Mouse (Mus musculus) small intestine, adult 2 months (tissue): ENCODE measurements at regions not wholly inside any gene's neighbourhood (a gene's known extent, or its start where the extent isn't known, plus 50 kb on each side); places are given as distances from the start of the nearest gene placed in this dataset.

Source experiments
- CTCF ChIP-seq: fragments of 200-500 bp; IDR thresholded peaks from 2 replicates; pipeline ENCODE4 v1.5.1; 2012; ENCODE audit warnings: low read depth, mild to moderate bottlenecking, control low read depth, inconsistent platforms, low read length, moderate library complexity, mixed read lengths; ENCODE audit not compliant: insufficient replicate concordance, insufficient read length; ENCODE audit errors: extremely low read depth
- POLR2A ChIP-seq: fragments of 200-500 bp; IDR thresholded peaks from 2 replicates; pipeline ENCODE4 v1.6.1; 2012; ENCODE audit warnings: low read depth, mild to moderate bottlenecking, control low read depth, inconsistent platforms, low read length, moderate library complexity

DNA sequence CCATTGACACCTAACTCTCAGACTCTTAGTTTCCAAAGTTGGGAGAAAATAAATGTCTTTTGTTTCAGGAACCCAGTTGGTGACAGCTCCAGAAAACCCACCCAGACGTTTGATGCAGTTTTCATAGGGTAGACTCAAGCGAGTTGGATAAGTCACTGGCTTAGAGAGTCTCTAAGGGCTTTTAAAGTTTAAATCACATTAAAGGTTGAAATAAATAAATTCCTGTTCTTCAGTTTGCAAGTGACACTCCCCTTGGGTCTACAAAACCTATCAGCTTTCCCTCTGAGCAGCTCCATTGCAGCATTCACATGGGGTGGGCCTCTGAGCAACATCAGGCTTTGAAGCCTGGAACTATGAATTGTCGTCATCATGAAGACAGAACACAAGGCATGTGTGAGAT lies 69.9 kb upstream of the Gdf10 start:
- TF ChIP-seq POLR2A = no peak
- TF ChIP-seq CTCF = no peak
